Mouse (Mus musculus) heart, embryonic 15.5 days (tissue): ENCODE measurements around the gene Gm35549. TPM values are rescaled to one million over a fixed set of nuclear protein-coding genes. Genes with fewer than 3 reads are reported as not detected.
"Not testable (repeated sequence)": the region's sequence is repeated elsewhere in the genome, so short reads cannot be mapped to it uniquely, and the experiment has no call there.

Source experiments
- ATAC-seq: fragments of 200-750 bp; cut with Nextera tagmentation; replicated peaks from 2 replicates; pipeline ENCODE4 v1.8.0; 2017; ENCODE audit warnings: low read depth, moderate TSS enrichment; ENCODE audit not compliant: insufficient number of reproducible peaks, insufficient read depth, low FRiP score
- H3K27ac ChIP-seq: fragments of 300-500 bp; sonication (generic); 2 replicates; pipeline ENCODE4 v1.5.1; 2015; ENCODE audit warnings: mild to moderate bottlenecking, inconsistent platforms
- H3K27me3 ChIP-seq: fragments of 300-500 bp; sonication (generic); 2 replicates; pipeline ENCODE4 v1.6.1; 2015; ENCODE audit warnings: inconsistent platforms
- H3K36me3 ChIP-seq: fragments of 300-500 bp; sonication (generic); 2 replicates; pipeline ENCODE4 v1.6.1; 2015; ENCODE audit warnings: mild to moderate bottlenecking, inconsistent platforms
- H3K4me1 ChIP-seq: fragments of 300-500 bp; sonication (generic); replicated peaks from 2 replicates; pipeline ENCODE4 v1.6.1; 2015; ENCODE audit warnings: inconsistent platforms
- H3K4me2 ChIP-seq: fragments of 300-500 bp; sonication (generic); 2 replicates; pipeline ENCODE4 v1.6.1; 2015; ENCODE audit warnings: inconsistent platforms, mild to moderate bottlenecking, moderate library complexity
- H3K4me3 ChIP-seq: fragments of 300-500 bp; sonication (generic); 2 replicates; pipeline ENCODE4 v1.5.1; 2015; ENCODE audit warnings: mild to moderate bottlenecking, inconsistent platforms
- H3K9ac ChIP-seq: fragments of 300-500 bp; sonication (generic); 2 replicates; pipeline ENCODE4 v1.6.1; 2015; ENCODE audit warnings: mild to moderate bottlenecking, inconsistent platforms
- H3K9me3 ChIP-seq: fragments of 300-500 bp; sonication (generic); replicated peaks from 2 replicates; pipeline ENCODE4 v1.6.1; 2016; ENCODE audit warnings: inconsistent platforms
- WGBS: fragments of 180-500 bp; shearing (Covaris S2); methylation state at CpG from one replicate; pipeline ENCODE4 v1.1.7; 2015; ENCODE audit warnings: mixed read lengths; 5-methylcytosine and 5-hydroxymethylcytosine counted together
- polyA plus RNA-seq: library from polyadenylated mRNA; unstranded; fragments of >200 nt; fragmentation: Nextera tagmentation; extraction: Ambion mirVana; gene quantifications from 2 replicates; pipeline ENCODE4 v1.2.1, GENCODE M21; 2015

Gm35549 gene
- polyA plus RNA-seq, 1 experiment from 2014 or later: 0.29 TPM

DNA sequence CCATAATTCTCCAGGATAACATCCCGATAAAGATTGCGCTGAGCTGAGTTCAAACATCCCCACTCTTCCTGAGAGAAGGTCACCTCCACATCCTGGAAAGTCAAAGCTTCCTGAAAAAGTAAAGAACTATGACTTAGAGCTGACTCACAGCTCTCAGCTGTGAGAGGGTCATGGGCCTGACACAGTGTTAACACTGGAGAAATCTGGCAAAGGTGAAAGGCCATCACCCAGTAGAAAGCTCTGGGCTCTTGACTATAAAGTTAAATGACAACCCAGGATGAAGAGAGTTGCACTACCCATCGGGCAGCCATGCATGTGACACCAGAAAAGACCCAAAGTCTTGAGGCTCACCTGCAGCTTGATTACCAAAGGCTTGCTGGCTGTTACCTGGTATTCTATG, 12.9 kb upstream of the Gm35549 start:
- H3K4me1 ChIP-seq: 0 out of 2 replicates have a peak, but pooled peaks cover 3% of the 10 kb centered on the region
- no peak overlapping the region for H3K27ac ChIP-seq
- H3K9me3 ChIP-seq: peaks cover 21% of the 10 kb centered on the region
- 97% methylated on average over 3 of the region's 3 CpGs for WGBS
- H3K9ac ChIP-seq: no peak overlapping the region
- H3K4me2 ChIP-seq: no peak overlapping the region
- no peaks in the 10 kb centered on the region for H3K27me3 ChIP-seq
- H3K36me3 ChIP-seq: peaks cover 95% of the 10 kb centered on the region
- no peak overlapping the region for H3K4me3 ChIP-seq
- no peak for ATAC-seq

DNA sequence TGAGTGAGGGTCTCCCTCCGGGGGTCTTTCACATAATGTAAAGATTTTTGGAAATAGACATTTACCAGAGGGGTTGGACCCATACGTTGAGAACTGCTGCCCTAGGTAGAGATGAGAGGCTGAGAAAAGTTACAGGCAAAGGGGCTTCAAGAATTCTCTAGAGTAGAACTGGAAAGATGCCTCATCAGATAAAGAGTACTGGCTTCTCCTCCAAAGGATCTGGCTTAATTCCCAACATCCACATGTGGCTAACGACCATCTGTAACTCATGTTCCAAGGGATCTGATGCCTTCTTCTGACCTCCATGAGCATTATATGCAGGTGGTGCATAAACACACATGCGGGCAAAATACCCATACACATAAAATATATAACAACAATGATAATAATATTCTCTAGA, 11.8 kb upstream of the Gm35549 start:
- Histone ChIP-seq H3K4me2 (no peak overlapping the region), H3K4me3 (no peak overlapping the region), H3K27me3 (no peaks in the 10 kb centered on the region), H3K9ac (no peak overlapping the region), H3K9me3 (peaks cover 19% of the 10 kb centered on the region), H3K4me1 (0 out of 2 replicates have a peak, but pooled peaks cover 3% of the 10 kb centered on the region), H3K36me3 (peaks cover 95% of the 10 kb centered on the region), H3K27ac (no peak overlapping the region)
- ATAC-seq: no peak
- WGBS: 97% methylated on average over 4 of the region's 4 CpGs

DNA sequence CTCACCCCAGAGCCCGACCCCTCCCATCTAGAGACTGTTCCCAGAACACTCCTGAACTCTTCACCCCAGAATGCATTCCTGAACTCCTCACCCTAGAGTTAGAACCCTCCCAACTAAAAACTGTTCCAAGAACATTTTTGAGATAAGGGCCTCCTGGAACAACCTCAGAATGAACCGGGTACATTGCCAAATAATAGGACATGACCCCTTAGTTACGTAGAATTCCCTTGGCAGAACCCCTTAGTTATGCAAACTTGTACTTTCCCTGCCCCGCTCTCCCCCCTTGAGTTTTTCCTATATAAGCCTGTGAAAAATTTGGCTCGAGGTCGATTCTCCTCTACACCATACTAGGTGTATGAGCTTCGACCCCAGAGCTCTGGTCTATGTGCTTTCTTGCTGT, 11.3 kb upstream of the Gm35549 start:
- WGBS: 59% methylated on average over 2 of the region's 7 CpGs
- ATAC-seq, H3K9ac ChIP-seq, H3K4me2 ChIP-seq, H3K27me3 ChIP-seq, H3K4me1 ChIP-seq, H3K27ac ChIP-seq, H3K4me3 ChIP-seq: not testable (repeated sequence)
- peaks cover 95% of the 10 kb centered on the region for H3K36me3 ChIP-seq
- peaks cover 15% of the 10 kb centered on the region for H3K9me3 ChIP-seq

DNA sequence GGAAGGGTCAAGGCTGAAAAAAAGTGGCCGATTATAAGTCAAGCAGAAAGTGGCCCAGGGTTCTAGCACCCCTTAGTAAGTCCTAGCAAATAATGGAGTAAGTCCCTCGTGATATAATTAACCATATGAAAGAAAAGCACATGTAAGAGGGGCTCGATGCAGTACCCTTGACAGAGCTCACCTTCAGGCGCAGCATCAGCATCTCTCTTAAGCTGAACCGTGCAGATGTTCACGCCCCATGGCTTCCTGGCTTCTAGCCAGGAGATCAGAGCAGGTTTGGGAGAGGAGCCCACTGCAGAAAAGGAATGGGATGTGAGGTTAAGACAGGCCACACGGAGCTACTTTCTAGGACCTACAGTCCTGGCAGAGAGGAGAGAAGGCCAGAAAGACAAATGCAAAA, 10.7 kb upstream of the Gm35549 start:
- H3K9ac ChIP-seq: no peak overlapping the region

DNA sequence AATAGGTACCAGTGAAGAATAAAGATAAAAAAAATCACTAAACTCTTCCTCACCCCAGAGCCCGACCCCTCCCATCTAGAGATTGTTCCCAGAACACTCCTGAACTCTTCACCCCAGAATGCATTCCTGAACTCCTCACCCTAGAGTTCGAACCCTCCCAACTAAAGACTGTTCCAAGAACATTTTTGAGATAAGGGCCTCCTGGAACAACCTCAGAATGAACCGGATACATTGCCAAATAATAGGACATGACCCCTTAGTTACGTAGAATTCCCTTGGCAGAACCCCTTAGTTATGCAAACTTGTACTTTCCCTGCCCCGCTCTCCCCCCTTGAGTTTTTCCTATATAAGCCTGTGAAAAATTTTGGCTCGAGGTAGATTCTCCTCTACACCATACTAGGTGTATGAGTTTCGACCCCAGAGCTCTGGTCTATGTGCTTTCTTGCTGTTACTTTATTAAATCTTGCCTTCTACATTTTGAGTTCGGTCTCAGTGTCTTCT, 4.0 kb upstream of the Gm35549 start:
- ATAC-seq, H3K4me3 ChIP-seq, H3K27ac ChIP-seq, H3K4me2 ChIP-seq, H3K9me3 ChIP-seq, H3K27me3 ChIP-seq, H3K9ac ChIP-seq, H3K4me1 ChIP-seq: not testable (repeated sequence)
- WGBS: 63% methylated on average over 8 of the region's 8 CpGs
- peaks cover 46% of the 10 kb centered on the region for H3K36me3 ChIP-seq

More for the DNA sequence above, 10.7 kb upstream of the Gm35549 start:
- Histone ChIP-seq H3K4me3 (no peak overlapping the region), H3K36me3 (peaks cover 95% of the 10 kb centered on the region), H3K27ac (no peak overlapping the region), H3K9me3 (peaks cover 10% of the 10 kb centered on the region), H3K4me2 (no peak overlapping the region), H3K27me3 (no peaks in the 10 kb centered on the region), H3K4me1 (0 out of 2 replicates have a peak, but pooled peaks cover 3% of the 10 kb centered on the region)
- ATAC-seq: no peak
- WGBS: 85% methylated on average over 7 of the region's 7 CpGs

DNA sequence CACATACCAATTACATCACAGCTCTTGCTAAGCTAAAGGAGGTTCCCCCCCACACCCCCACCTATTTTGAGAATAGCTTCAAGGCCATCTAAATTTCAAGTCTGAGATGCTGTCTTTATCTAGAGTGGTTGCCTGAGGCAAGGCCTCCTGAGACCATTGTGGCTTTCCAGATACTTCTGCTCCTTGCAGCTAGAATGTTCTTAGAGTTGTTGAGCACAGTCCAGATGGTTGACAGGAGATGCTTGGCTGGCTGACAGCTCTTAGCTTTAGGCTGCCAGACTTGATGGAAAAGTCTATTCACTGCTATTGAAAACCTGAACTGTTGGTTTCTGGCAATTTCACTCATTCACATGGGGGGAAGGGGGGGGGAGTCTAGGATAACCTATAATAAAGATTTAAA, 2.3 kb upstream of the Gm35549 start:
- Histone ChIP-seq H3K4me3 (no peak overlapping the region), H3K9me3 (no peaks in the 10 kb centered on the region), H3K27ac (no peak overlapping the region), H3K4me1 (no peaks in the 10 kb centered on the region), H3K9ac (no peak overlapping the region), H3K4me2 (no peak overlapping the region), H3K27me3 (no peaks in the 10 kb centered on the region), H3K36me3 (peaks cover 29% of the 10 kb centered on the region)
- no peak for ATAC-seq

DNA sequence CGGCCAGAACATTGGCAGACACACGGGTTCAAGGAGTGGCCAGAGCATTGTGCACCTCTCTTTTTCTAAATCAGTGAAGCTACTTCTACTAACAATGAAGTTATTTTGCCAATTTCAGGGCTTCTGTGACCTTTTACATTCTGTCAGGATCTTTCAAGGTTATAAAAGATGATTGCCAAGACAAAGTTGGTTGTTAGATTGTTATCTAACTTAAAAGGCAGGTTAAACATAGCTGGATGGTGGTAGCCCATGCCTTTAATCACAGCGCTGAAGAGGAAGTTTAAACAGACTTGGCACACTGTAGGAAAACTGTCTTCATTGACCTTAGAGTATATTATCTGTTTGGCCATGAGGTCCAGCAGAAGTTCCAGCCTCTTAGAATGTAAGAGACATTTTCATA, 1.8 kb upstream of the Gm35549 start:
- 77% methylated on average over 3 of the region's 3 CpGs for whole genome bisulfite sequencing
- no peaks in the 10 kb centered on the region for H3K9me3 ChIP-seq
- H3K4me2 ChIP-seq: no peak overlapping the region
- no peak overlapping the region for H3K4me3 ChIP-seq
- no peak overlapping the region for H3K27ac ChIP-seq
- ATAC-seq: no peak
- H3K4me1 ChIP-seq: no peaks in the 10 kb centered on the region
- H3K27me3 ChIP-seq: no peaks in the 10 kb centered on the region
- no peak overlapping the region for H3K9ac ChIP-seq
- H3K36me3 ChIP-seq: peaks cover 24% of the 10 kb centered on the region

DNA sequence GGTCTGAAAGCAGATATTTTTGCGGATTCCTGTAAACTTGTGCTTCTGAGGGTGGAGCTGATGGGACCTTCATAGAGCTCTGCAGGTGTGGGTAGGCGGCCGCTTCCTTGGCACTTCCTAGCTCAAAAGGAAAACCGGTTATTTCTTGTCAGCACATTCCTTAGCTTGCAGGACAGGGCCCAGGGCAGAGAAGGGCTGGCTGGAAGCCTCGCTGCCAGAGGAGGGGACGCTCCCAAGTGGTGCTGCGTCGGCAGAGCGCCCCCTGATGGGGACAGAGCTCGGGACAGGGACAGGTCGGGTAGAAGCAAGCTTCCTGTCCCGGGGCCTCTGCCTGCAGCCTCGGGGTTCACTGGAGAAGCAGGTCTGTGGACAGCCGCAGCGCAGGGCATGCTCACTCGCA, 6.2 kb downstream of the Gm35549 start:
- H3K4me1 ChIP-seq: peaks cover 19% of the 10 kb centered on the region
- peak overlapping the region; percentile 5; the same call in 1 of the 2 replicates for H3K4me3 ChIP-seq
- no peak overlapping the region for H3K9ac ChIP-seq
- 26% methylated on average over 16 of the region's 16 CpGs for WGBS
- peaks cover 1% of the 10 kb centered on the region; the same call in 1 of the 2 replicates for H3K36me3 ChIP-seq
- H3K27me3 ChIP-seq: no peaks in the 10 kb centered on the region
- ATAC-seq: no peak; the same call in 1 of the 2 replicates
- peak overlapping the region; percentile 38 for H3K4me2 ChIP-seq
- H3K9me3 ChIP-seq: no peaks in the 10 kb centered on the region
- peak overlapping the region; percentile 55 for H3K27ac ChIP-seq

DNA sequence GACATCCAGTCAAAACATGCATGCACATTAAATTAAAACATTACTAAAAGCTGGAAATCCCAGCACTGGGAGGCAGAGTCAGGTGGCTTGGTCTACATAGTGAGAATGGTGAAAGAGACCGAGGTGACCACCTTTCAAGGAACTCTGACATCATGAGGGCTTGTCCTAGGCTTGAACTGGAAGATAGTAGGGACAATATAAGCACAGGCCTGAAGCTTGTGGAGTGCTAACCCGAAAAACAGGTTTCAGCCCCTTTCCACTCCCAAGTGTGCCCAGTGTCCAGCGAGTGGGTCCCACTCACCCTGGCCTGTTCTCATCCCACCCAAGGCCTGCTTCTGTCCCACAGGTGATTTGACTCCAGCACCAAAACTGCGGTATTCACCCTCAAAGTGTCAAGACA, 6.6 kb downstream of the Gm35549 start:
- Histone ChIP-seq H3K4me3 (no peak overlapping the region), H3K36me3 (peaks cover 3% of the 10 kb centered on the region; the same call in 1 of the 2 replicates), H3K4me1 (peaks cover 19% of the 10 kb centered on the region), H3K9me3 (no peaks in the 10 kb centered on the region), H3K27me3 (no peaks in the 10 kb centered on the region), H3K4me2 (no peak overlapping the region), H3K27ac (peak overlapping the region; percentile 55), H3K9ac (no peak overlapping the region)
- peak; percentile 27; the same call in 1 of the 2 replicates for ATAC-seq
- WGBS: 68% methylated on average over 4 of the region's 4 CpGs

DNA sequence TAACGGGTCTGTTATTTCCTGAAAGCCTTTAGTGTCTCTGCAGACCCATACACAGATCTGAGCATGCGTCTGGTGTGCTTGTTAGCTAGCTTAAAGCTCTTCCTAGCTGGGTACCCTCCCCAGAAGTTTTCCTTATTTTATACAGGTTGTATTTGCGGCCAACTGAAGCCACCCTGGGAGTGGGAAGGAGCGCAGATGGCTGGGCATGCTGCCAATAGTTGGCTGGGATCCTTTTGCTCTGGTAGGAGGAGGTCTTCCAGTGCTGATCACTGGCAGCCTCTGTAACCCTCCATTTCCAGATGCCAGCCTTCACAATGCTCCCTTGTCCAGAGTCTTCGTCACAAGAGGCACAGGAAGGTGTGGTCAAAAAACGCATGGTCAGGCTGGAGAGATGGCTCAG, 7.0 kb downstream of the Gm35549 start:
- Histone ChIP-seq H3K27me3 (no peaks in the 10 kb centered on the region), H3K36me3 (peaks cover 3% of the 10 kb centered on the region; the same call in 1 of the 2 replicates), H3K9ac (no peak overlapping the region), H3K4me3 (no peak overlapping the region), H3K27ac (peak overlapping the region; percentile 55), H3K9me3 (no peaks in the 10 kb centered on the region), H3K4me1 (peaks cover 19% of the 10 kb centered on the region), H3K4me2 (no peak overlapping the region)
- peak; percentile 55; the same call in 1 of the 2 replicates for ATAC-seq
- WGBS: 27% methylated on average over 6 of the region's 6 CpGs

DNA sequence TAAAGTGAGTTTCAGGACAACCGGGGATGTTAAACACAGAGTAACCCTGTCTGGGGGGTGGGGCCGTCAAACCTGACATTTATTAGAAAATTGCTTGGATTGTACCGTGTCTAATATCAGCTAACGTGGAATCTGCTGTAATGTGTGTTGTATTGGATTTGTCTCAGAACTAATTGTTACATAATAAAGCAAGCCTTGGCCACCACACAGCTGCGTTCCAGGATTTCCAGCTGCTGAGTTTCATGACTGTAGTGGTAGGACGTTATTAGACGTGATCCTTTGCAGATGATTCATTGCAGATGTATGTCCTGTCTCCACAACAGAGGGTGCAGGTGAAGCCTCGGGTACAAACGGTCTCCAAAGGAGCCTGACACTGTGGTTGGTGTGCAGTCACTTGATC, 7.7 kb downstream of the Gm35549 start:
- 74% methylated on average over 9 of the region's 9 CpGs for WGBS
- ATAC-seq: no peak
- H3K4me1 ChIP-seq: peaks cover 19% of the 10 kb centered on the region
- no peaks in the 10 kb centered on the region for H3K27me3 ChIP-seq
- no peak overlapping the region for H3K4me2 ChIP-seq
- H3K27ac ChIP-seq: no peak overlapping the region
- no peak overlapping the region for H3K9ac ChIP-seq
- H3K4me3 ChIP-seq: no peak overlapping the region
- no peaks in the 10 kb centered on the region for H3K9me3 ChIP-seq
- H3K36me3 ChIP-seq: peaks cover 3% of the 10 kb centered on the region; the same call in 1 of the 2 replicates

DNA sequence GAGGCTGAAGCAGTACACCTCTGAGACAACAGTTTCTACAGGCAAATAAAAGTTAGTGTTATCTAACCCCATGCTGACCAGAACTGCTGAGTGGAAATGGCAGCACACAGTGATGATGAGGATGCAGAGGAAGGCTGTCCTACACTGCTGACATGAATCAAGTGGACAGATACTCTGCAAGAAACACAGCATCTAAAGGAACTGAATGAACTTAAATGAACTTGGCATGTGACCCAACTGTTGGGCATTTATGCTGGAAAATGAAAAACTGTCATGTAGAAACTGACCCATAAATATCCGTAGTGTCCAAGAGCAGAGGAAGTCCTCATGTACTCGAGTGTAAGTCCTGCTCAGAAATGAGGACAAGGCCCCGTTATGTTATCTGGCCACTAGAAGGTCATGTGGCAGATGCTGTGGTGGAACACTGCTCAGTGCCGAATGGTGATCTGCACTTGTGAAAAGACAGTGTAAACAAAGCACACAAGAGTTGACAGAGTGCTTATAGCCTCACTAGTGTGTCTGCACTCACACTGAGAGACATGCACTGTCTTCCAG, 13.9 kb downstream of the Gm35549 start:
- 53% methylated on average over 4 of the region's 4 CpGs for WGBS

More for the DNA sequence above, 13.9 kb downstream of the Gm35549 start:
- no peak overlapping the region for H3K9ac ChIP-seq
- no peak overlapping the region for H3K27ac ChIP-seq
- no peaks in the 10 kb centered on the region for H3K4me1 ChIP-seq
- no peak for ATAC-seq
- no peaks in the 10 kb centered on the region for H3K9me3 ChIP-seq
- H3K4me3 ChIP-seq: no peak overlapping the region
- peaks cover 29% of the 10 kb centered on the region; the same call in 1 of the 2 replicates for H3K36me3 ChIP-seq
- H3K4me2 ChIP-seq: no peak overlapping the region
- no peaks in the 10 kb centered on the region for H3K27me3 ChIP-seq
